Mouse (Mus musculus) midbrain, postnatal 0 days (tissue): ENCODE data around the gene Mrpl34. TPM values are rescaled to one million over a fixed set of nuclear protein-coding genes. Genes with fewer than 3 reads are reported as not detected.

ENCODE experiments used
- ATAC-seq: fragments of 200-750 bp; cut with Nextera tagmentation; 2 replicates; pipeline ENCODE4 v1.8.0; 2017; ENCODE audit warnings: moderate number of reproducible peaks, mild to moderate bottlenecking, moderate TSS enrichment, moderate library complexity; ENCODE audit not compliant: low FRiP score
- DNase-seq: peaks from one replicate; pipeline ENCODE4 v3.0.0-alpha.2; 2015; ENCODE audit warnings: low spot score
- H3K27ac ChIP-seq: fragments of 300-500 bp; sonication (generic); 2 replicates; pipeline ENCODE4 v1.5.1; 2014; ENCODE audit warnings: low read depth, mild to moderate bottlenecking, low read length, mixed read lengths
- H3K27me3 ChIP-seq: fragments of 300-500 bp; sonication (generic); 2 replicates; pipeline ENCODE4 v1.6.1; 2014; ENCODE audit warnings: low read length, control low read depth, mixed read lengths; ENCODE audit not compliant: insufficient read depth
- H3K36me3 ChIP-seq: fragments of 300-500 bp; sonication (generic); 2 replicates; pipeline ENCODE4 v1.6.1; 2014; ENCODE audit warnings: low read length, control low read depth, mixed read lengths; ENCODE audit not compliant: insufficient read depth
- H3K4me1 ChIP-seq: fragments of 300-500 bp; sonication (generic); 2 replicates; pipeline ENCODE4 v1.6.1; 2014; ENCODE audit warnings: mild to moderate bottlenecking, control low read depth, antibody characterized with exemption, low read length, mixed read lengths; ENCODE audit not compliant: insufficient read depth
- H3K4me2 ChIP-seq: fragments of 300-500 bp; sonication (generic); 2 replicates; pipeline ENCODE4 v1.6.1; 2014; ENCODE audit warnings: low read depth, mild to moderate bottlenecking, low read length, mixed read lengths; ENCODE audit not compliant: poor library complexity, severe bottlenecking
- H3K4me3 ChIP-seq: fragments of 300-500 bp; sonication (generic); 2 replicates; pipeline ENCODE4 v1.5.1; 2014; ENCODE audit warnings: low read depth, mild to moderate bottlenecking, low read length, moderate library complexity
- H3K9ac ChIP-seq: fragments of 300-500 bp; sonication (generic); replicated peaks from 2 replicates; pipeline ENCODE4 v1.6.1; 2014; ENCODE audit warnings: mild to moderate bottlenecking, low read length, moderate library complexity, mixed read lengths; ENCODE audit not compliant: poor library complexity, severe bottlenecking
- H3K9me3 ChIP-seq: fragments of 300-500 bp; sonication (generic); 2 replicates; pipeline ENCODE4 v1.6.1; 2016; ENCODE audit warnings: low read length, control low read depth
- CTCF ChIP-seq: IDR thresholded peaks from 2 replicates; pipeline ENCODE4 v1.5.1; 2016; ENCODE audit warnings: antibody characterized with exemption, mild to moderate bottlenecking
- WGBS: fragments of 180-500 bp; shearing (Covaris S2); extraction: QIAGEN DNeasy Blood & Tissue Kit; methylation state at CpG from one replicate; pipeline ENCODE4 v1.1.7; 2014; 5-methylcytosine and 5-hydroxymethylcytosine counted together
- polyA plus RNA-seq: library from polyadenylated mRNA; unstranded; fragments of >200 nt; fragmentation: Nextera tagmentation; extraction: Ambion mirVana; gene quantifications from 2 replicates; pipeline ENCODE4 v1.2.1, GENCODE M21; 2015
- total RNA-seq: library from RNA; depleted of rRNA; stranded (reverse); fragments of >200 nt; gene quantifications from 2 replicates; pipeline ENCODE4 v1.2.3, GENCODE M21; 2014; rRNA removed

Mrpl34 gene
- total and polyA plus RNA-seq, 2 experiments from 2014 or later = 119 to 163 TPM

DNA sequence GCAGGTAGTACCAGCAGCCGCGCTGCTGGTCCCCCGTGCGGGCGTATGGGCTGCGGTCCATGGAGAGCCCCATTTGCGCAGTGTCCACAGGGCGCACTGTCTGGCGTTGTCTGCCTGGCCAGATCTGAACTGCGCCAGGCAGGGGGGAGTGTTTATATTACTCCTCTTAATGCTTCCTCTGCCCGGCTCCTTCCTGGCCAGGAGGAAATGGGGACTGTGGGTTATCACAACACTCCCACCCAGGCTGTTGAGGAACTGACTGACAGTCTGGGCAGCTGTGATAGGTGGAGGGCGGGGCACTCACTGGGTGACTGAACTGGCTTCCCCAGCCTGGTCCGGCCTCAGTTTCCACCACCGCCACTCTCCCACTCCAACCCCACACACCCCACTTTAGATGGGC, 46.9 kb downstream of the Mrpl34 start, which contains the start of gene Plvap:
Gene Plvap (minus strand): TSS at position 109 of the 400 bp plus-strand sequence.
- ATAC-seq (no peak), DNase-seq (no peak)
- Histone ChIP-seq H3K36me3 (no peaks in the 10 kb centered on the region), H3K9me3 (no peaks in the 10 kb centered on the region), H3K9ac (no peak within 1 kb of the TSS), H3K4me1 (no peaks in the 10 kb centered on the region), H3K27ac (no peak within 1 kb of the TSS), H3K4me3 (no peak within 1 kb of the TSS), H3K4me2 (no peak within 1 kb of the TSS), H3K27me3 (peaks cover 26% of the 10 kb centered on the region)
- WGBS = 70% methylated on average over 14 of the region's 14 CpGs
- TF ChIP-seq CTCF = no peak

DNA sequence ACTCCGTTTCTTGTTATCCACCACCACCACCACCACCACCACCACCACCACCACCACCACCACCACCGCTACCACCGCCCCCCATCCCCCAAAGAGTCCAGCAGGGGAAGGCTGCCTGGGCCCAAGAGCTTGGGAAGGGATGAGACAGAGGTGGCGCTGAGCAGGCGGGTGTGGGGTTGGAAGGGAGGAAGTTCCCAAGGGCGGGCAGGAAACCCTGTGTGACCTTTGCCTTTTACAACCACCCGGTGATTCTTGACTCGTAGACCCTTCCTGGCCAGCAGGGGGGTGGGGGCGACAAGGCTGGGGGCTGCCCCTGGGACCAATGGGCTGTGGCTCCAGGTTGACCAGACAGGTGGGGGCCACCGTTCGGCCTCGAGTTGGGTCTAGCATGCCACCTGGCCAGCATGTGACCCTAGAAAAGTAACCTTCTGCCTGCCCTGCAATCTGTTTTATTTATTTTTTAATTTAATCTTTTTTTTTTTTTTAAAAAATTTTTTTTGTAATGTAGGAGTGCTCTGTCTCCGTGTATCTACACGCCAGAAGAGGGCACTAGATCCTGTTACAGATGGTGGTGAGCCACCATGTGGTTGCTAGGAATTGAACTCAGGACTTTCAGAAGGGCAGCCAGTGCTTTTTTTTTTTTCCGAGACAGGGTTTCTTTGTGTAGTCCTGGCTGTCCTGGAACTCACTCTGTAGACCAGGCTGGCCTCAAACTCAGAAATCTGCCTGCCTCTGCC, 48.4 kb downstream of the Mrpl34 start:
- ATAC-seq = no peak
- TF ChIP-seq CTCF = peak; percentile 9; the same call in 1 of the 2 replicates
- Histone ChIP-seq H3K4me3 (no peak overlapping the region), H3K4me2 (no peak overlapping the region), H3K9me3 (no peaks in the 10 kb centered on the region), H3K4me1 (no peaks in the 10 kb centered on the region), H3K27me3 (peaks cover 21% of the 10 kb centered on the region), H3K36me3 (no peaks in the 10 kb centered on the region), H3K9ac (no peak overlapping the region), H3K27ac (no peak overlapping the region)
- WGBS = 73% methylated on average over 11 of the region's 15 CpGs
- DNase-seq = no peak

DNA sequence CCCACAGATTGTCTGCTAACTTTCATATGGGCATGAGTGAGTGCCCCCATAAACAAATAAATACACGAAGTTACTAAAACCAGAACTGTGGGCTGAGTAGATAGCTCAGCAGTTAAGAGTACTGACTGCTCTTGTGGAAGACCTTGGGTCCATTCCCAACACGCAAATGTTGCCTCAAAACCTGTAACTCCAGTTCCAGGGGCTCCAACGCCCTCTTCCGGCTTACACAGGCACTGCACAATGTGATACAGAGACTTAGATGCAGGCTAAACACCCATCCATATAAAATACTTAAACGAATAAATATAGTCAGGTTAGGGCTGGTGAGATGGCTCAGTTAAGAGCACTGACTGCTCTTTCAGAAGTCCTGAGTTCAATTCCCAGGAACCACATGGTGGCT, 50.3 kb downstream of the Mrpl34 start:
- ATAC-seq (no peak), DNase-seq (no peak)
- Histone ChIP-seq H3K27me3 (peaks cover 7% of the 10 kb centered on the region; the same call in 1 of the 2 replicates), H3K9me3 (no peaks in the 10 kb centered on the region), H3K36me3 (no peaks in the 10 kb centered on the region), H3K27ac (no peak overlapping the region), H3K9ac (no peak overlapping the region), H3K4me2 (no peak overlapping the region), H3K4me3 (no peak overlapping the region), H3K4me1 (no peaks in the 10 kb centered on the region)
- TF ChIP-seq CTCF = no peak
- 71% methylated on average over 5 of the region's 5 CpGs for WGBS

Other genes with a start within 250 kb of the Mrpl34 start
- gene Myo9b, start 192.2 kb upstream of the Mrpl34 start, total RNA-seq = 32.3 and 58.1 TPM in 2 replicates
- gene Myo9b, start 192.2 kb upstream of the Mrpl34 start, polyA plus RNA-seq = 6.9 and 7.6 TPM in 2 replicates
- 26.2 and 27.8 TPM in 2 replicates for gene Haus8, start 192.0 kb upstream of the Mrpl34 start, total RNA-seq
- gene Haus8, start 192.0 kb upstream of the Mrpl34 start, polyA plus RNA-seq = 46.2 and 49.6 TPM in 2 replicates
- 131 and 140 TPM in 2 replicates for gene Use1, start 98.1 kb upstream of the Mrpl34 start, total RNA-seq
- 132 and 136 TPM in 2 replicates for gene Use1, start 98.1 kb upstream of the Mrpl34 start, polyA plus RNA-seq
- 9.4 and 10.5 TPM in 2 replicates for gene Ocel1, start 93.7 kb upstream of the Mrpl34 start, total RNA-seq
- gene Ocel1, start 93.7 kb upstream of the Mrpl34 start, polyA plus RNA-seq = 5.4 and 5.5 TPM in 2 replicates
- 95.6 and 106 TPM in 2 replicates for gene Nr2f6, start 83.0 kb upstream of the Mrpl34 start, total RNA-seq
- 31.1 and 32.9 TPM in 2 replicates for gene Nr2f6, start 83.0 kb upstream of the Mrpl34 start, polyA plus RNA-seq
- gene Ushbp1, start 69.2 kb upstream of the Mrpl34 start, total RNA-seq = 3.0 and 4.4 TPM in 2 replicates
- gene Ushbp1, start 69.2 kb upstream of the Mrpl34 start, polyA plus RNA-seq = 3.9 and 4.3 TPM in 2 replicates
- 78.1 and 124 TPM in 2 replicates for gene Babam1, start 68.1 kb upstream of the Mrpl34 start, total RNA-seq
- 90.2 and 98.4 TPM in 2 replicates for gene Babam1, start 68.1 kb upstream of the Mrpl34 start, polyA plus RNA-seq
- 1.2 and 2.2 TPM in 2 replicates for gene Ankle1, start 58.9 kb upstream of the Mrpl34 start, total RNA-seq
- gene Ankle1, start 58.9 kb upstream of the Mrpl34 start, polyA plus RNA-seq = 1.1 and 1.2 TPM in 2 replicates
- 289 and 323 TPM in 2 replicates for gene Abhd8, start 1.3 kb upstream of the Mrpl34 start, total RNA-seq
- 205 and 213 TPM in 2 replicates for gene Abhd8, start 1.3 kb upstream of the Mrpl34 start, polyA plus RNA-seq
- 187 and 211 TPM in 2 replicates for gene Dda1, start 4.2 kb downstream of the Mrpl34 start, total RNA-seq
- gene Dda1, start 4.2 kb downstream of the Mrpl34 start, polyA plus RNA-seq = 267 and 269 TPM in 2 replicates
- 81.6 and 82.2 TPM in 2 replicates for gene Ano8, start 21.0 kb downstream of the Mrpl34 start, total RNA-seq
- gene Ano8, start 21.0 kb downstream of the Mrpl34 start, polyA plus RNA-seq = 5.4 and 5.6 TPM in 2 replicates
- gene Gtpbp3, start 23.1 kb downstream of the Mrpl34 start, total RNA-seq = 28.0 and 31.5 TPM in 2 replicates
- 11.4 and 11.5 TPM in 2 replicates for gene Gtpbp3, start 23.1 kb downstream of the Mrpl34 start, polyA plus RNA-seq
- gene Plvap, start 46.8 kb downstream of the Mrpl34 start, total RNA-seq = 4.8 and 7.6 TPM in 2 replicates
- gene Plvap, start 46.8 kb downstream of the Mrpl34 start, polyA plus RNA-seq = 9.0 and 10.4 TPM in 2 replicates
- gene Ccdc194, start 60.8 kb downstream of the Mrpl34 start, total RNA-seq = 0.27 TPM in 1 of 2 replicates, not detected in the other
- not detected in 2 replicates for gene Ccdc194, start 60.8 kb downstream of the Mrpl34 start, polyA plus RNA-seq
- gene Bst2, start 72.5 kb downstream of the Mrpl34 start, total RNA-seq = 12.6 and 15.3 TPM in 2 replicates
- 15.3 and 17.6 TPM in 2 replicates for gene Bst2, start 72.5 kb downstream of the Mrpl34 start, polyA plus RNA-seq
- 77.4 and 79.2 TPM in 2 replicates for gene Mvb12a, start 78.0 kb downstream of the Mrpl34 start, total RNA-seq
- gene Mvb12a, start 78.0 kb downstream of the Mrpl34 start, polyA plus RNA-seq = 81.4 and 82.6 TPM in 2 replicates
- 0.11 and 0.14 TPM in 2 replicates for gene Tmem221, start 93.9 kb downstream of the Mrpl34 start, total RNA-seq
- gene Tmem221, start 93.9 kb downstream of the Mrpl34 start, polyA plus RNA-seq = 0.20 TPM in 1 of 2 replicates, not detected in the other
- 0.55 TPM in 1 of 2 replicates, not detected in the other for gene Nxnl1, start 101.6 kb downstream of the Mrpl34 start, total RNA-seq
- 0.05 and 0.12 TPM in 2 replicates for gene Nxnl1, start 101.6 kb downstream of the Mrpl34 start, polyA plus RNA-seq
- 150 and 160 TPM in 2 replicates for gene Slc27a1, start 103.9 kb downstream of the Mrpl34 start, total RNA-seq
- 99.7 and 110 TPM in 2 replicates for gene Slc27a1, start 103.9 kb downstream of the Mrpl34 start, polyA plus RNA-seq
- gene Pgls, start 127.2 kb downstream of the Mrpl34 start, total RNA-seq = 333 and 399 TPM in 2 replicates
- 293 and 300 TPM in 2 replicates for gene Pgls, start 127.2 kb downstream of the Mrpl34 start, polyA plus RNA-seq
- 5.3 and 5.9 TPM in 2 replicates for gene Fam129c, start 132.7 kb downstream of the Mrpl34 start, total RNA-seq
- gene Fam129c, start 132.7 kb downstream of the Mrpl34 start, polyA plus RNA-seq = 4.5 and 4.7 TPM in 2 replicates
- 104 and 106 TPM in 2 replicates for gene Colgalt1, start 146.0 kb downstream of the Mrpl34 start, total RNA-seq
- gene Colgalt1, start 146.0 kb downstream of the Mrpl34 start, polyA plus RNA-seq = 62.8 TPM in 2 replicates
- gene Unc13a, start 206.8 kb downstream of the Mrpl34 start, total RNA-seq = 69.0 and 70.8 TPM in 2 replicates
- 14.5 and 16.2 TPM in 2 replicates for gene Unc13a, start 206.8 kb downstream of the Mrpl34 start, polyA plus RNA-seq
- 9.0 and 12.3 TPM in 2 replicates for gene Jak3, start 211.3 kb downstream of the Mrpl34 start, total RNA-seq
- 6.4 and 7.1 TPM in 2 replicates for gene Jak3, start 211.3 kb downstream of the Mrpl34 start, polyA plus RNA-seq
- gene Insl3, start 224.3 kb downstream of the Mrpl34 start, total RNA-seq = not detected in 2 replicates
- gene Insl3, start 224.3 kb downstream of the Mrpl34 start, polyA plus RNA-seq = 1.2 and 2.1 TPM in 2 replicates
- 0.24 and 1.6 TPM in 2 replicates for gene B3gnt3, start 236.8 kb downstream of the Mrpl34 start, total RNA-seq
- 0.31 and 0.50 TPM in 2 replicates for gene B3gnt3, start 236.8 kb downstream of the Mrpl34 start, polyA plus RNA-seq